Mouse (Mus musculus) adrenal gland, postnatal 36 days (tissue): ENCODE measurements around the gene Vmn2r38. TPM values are rescaled to one million over a fixed set of nuclear protein-coding genes. Genes with fewer than 3 reads are reported as not detected.
"Not testable (repeated sequence)": the region's sequence is repeated elsewhere in the genome, so short reads cannot be mapped to it uniquely, and the experiment has no call there.

Experiments
- DNase-seq, 2 experiments: peaks; one replicate each; pipeline ENCODE4 v3.0.0; 2021; ENCODE audit warnings: mixed read lengths in 1 of 2
- long read RNA-seq, 2 experiments: library from polyadenylated mRNA; stranded (forward); transcript quantifications; one replicate each; pipeline ENCODE4 v2.0.0; 2021; ENCODE audit warnings: borderline sequencing depth in 2 of 2
- total RNA-seq, 2 experiments: library from RNA; stranded (reverse); gene quantifications; 2 replicates each; pipeline ENCODE4 v1.2.3; 2021

The Vmn2r38 gene
- total RNA-seq = not detected
- long read RNA-seq, experiment 1 = 0 reads
- long read RNA-seq, experiment 2 = 0 reads

DNA sequence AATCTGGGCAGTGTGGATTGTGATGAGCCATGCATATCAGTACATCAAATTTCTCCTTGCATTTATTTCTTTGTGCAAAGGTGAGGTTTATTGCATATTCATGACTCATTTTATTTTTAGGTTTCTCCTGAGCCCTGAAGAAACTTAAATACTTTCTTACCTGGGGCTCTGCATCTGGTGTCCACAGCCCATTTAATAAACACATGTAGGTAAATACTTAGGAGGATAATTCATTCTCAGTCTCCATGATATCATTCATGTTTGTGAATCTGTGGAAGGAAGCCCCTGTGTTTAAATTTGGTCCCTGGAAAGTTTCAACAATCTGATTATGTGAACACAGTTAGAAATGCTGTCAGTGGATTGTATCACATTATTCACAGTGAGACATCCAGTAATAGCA, at the start of gene Vmn2r38:
Gene Vmn2r38, minus strand, starts transcription at position 101 of the 400 bp plus-strand sequence.
- DNase-seq = not testable (repeated sequence)

DNA sequence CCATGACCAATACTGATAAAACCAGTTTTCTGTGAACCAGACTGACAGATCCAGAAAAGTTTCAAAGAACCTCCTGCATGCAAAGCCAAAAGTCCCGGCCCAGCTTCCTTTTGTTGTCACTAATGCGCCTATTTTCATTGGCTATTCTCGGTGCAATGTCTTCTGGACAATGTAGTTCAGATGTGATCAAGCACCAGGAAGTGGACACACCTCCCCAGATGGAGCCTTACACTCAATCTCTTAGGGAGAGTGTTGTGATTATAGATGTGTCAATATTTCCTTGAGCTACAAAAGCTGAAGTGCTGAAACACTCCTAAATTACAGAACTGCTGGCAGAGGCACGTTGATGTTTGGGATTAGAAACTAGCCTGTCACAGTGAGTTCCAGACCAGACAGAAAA, 32.3 kb downstream of the Vmn2r38 start:
- not testable (repeated sequence) for DNase-seq

DNA sequence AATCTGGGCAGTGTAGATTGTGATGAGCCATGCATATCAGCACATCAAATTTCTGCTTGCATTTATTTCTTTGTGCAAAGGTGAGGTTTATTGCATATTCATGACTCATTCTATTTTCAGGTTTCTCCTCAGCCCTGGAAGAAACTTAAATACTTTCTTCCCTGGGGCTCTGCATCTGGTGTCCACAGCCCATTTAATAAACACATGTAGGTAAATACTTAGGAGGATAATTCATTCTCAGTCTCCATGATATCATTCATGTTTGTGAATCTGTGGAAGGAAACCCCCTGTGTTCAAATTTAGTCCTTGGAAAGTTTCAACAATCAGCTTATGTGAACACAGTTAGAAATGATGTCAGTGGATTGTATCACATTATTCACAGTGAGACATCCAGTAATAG, 67.0 kb downstream of the Vmn2r38 start, which contains the start of gene Vmn2r39:
Gene Vmn2r39, minus strand, starts transcription at position 101 of the 400 bp plus-strand sequence.
- not testable (repeated sequence) for DNase-seq

Other genes starting within 250 kb of the Vmn2r38 start
- not detected for gene Vmn2r40, start 166.4 kb downstream of the Vmn2r38 start, total RNA-seq
- not detected for gene Vmn2r39, start 67.1 kb downstream of the Vmn2r38 start, total RNA-seq
- gene Vmn2r37, start 125.8 kb upstream of the Vmn2r38 start, total RNA-seq = not detected